Mouse (Mus musculus) mesoderm, embryonic 11.5 days (tissue): ENCODE data around the gene Fam210b.

Experiments used
- DNase-seq: peaks from one replicate; pipeline ENCODE4 v3.0.0-alpha.2; 2012; ENCODE audit warnings: low read depth, low spot score

The Fam210b gene

GRCm38 (mm10) chr2:172404239-172404638 lies 58.9 kb downstream of the Fam210b start:
- DNase-seq: no peak

GRCm38 (mm10) chr2:172405011-172405410 lies 59.6 kb downstream of the Fam210b start:
- no peak for DNase-seq
